Mouse (Mus musculus) forebrain, postnatal 0 days (tissue): ENCODE data around the gene Adtrp. TPM values are rescaled to one million over a fixed set of nuclear protein-coding genes. Genes with fewer than 3 reads are reported as not detected.

Experiments used
- ATAC-seq: fragments of 200-750 bp; cut with Nextera tagmentation; 2 replicates; pipeline ENCODE4 v1.8.0; 2017; ENCODE audit warnings: mild to moderate bottlenecking, moderate library complexity
- DNase-seq: peaks from one replicate; pipeline ENCODE4 v3.0.0-alpha.2; 2015
- H3K27ac ChIP-seq: fragments of 300-500 bp; sonication (generic); 2 replicates; pipeline ENCODE4 v1.5.1; 2014; ENCODE audit warnings: low read depth, mild to moderate bottlenecking, antibody characterized with exemption, low read length, moderate library complexity, mixed read lengths
- H3K27me3 ChIP-seq: fragments of 300-500 bp; sonication (generic); 2 replicates; pipeline ENCODE4 v1.6.1; 2014; ENCODE audit warnings: mild to moderate bottlenecking, low read length, mixed read lengths; ENCODE audit not compliant: insufficient read depth
- H3K36me3 ChIP-seq: fragments of 300-500 bp; sonication (generic); 2 replicates; pipeline ENCODE4 v1.6.1; 2014; ENCODE audit warnings: mild to moderate bottlenecking, moderate library complexity; ENCODE audit not compliant: insufficient read depth
- H3K4me1 ChIP-seq: fragments of 300-500 bp; sonication (generic); 2 replicates; pipeline ENCODE4 v1.6.1; 2014; ENCODE audit warnings: antibody characterized with exemption; ENCODE audit not compliant: insufficient read depth
- H3K4me2 ChIP-seq: fragments of 300-500 bp; sonication (generic); 2 replicates; pipeline ENCODE4 v1.6.1; 2014; ENCODE audit warnings: low read depth, mild to moderate bottlenecking, moderate library complexity
- H3K4me3 ChIP-seq: fragments of 300-500 bp; sonication (generic); 2 replicates; pipeline ENCODE4 v1.5.1; 2014; ENCODE audit warnings: low read depth, low read length, mixed read lengths
- H3K9ac ChIP-seq: fragments of 300-500 bp; sonication (generic); 2 replicates; pipeline ENCODE4 v1.6.1; 2014; ENCODE audit warnings: mild to moderate bottlenecking
- H3K9me3 ChIP-seq: fragments of 300-500 bp; sonication (generic); 2 replicates; pipeline ENCODE4 v1.6.1; 2016; ENCODE audit warnings: low read length
- CTCF ChIP-seq: sonication (generic); IDR thresholded peaks from 2 replicates; pipeline ENCODE4 v1.5.1; 2016; ENCODE audit warnings: antibody characterized with exemption, control low read depth, low read depth
- WGBS: fragments of 180-500 bp; shearing (Covaris S2); extraction: QIAGEN DNeasy Blood & Tissue Kit; methylation state at CpG from one replicate; pipeline ENCODE4 v1.1.7; 2014; 5-methylcytosine and 5-hydroxymethylcytosine counted together
- polyA plus RNA-seq: library from polyadenylated mRNA; unstranded; fragments of >200 nt; fragmentation: Nextera tagmentation; extraction: Ambion mirVana; gene quantifications from 2 replicates; pipeline ENCODE4 v1.2.1, GENCODE M21; 2015
- total RNA-seq: library from RNA; depleted of rRNA; stranded (reverse); fragments of >200 nt; gene quantifications from 2 replicates; pipeline ENCODE4 v1.2.3, GENCODE M21; 2014

Gene Adtrp
- total and polyA plus RNA-seq, 2 experiments from 2014 or later = not detected

DNA sequence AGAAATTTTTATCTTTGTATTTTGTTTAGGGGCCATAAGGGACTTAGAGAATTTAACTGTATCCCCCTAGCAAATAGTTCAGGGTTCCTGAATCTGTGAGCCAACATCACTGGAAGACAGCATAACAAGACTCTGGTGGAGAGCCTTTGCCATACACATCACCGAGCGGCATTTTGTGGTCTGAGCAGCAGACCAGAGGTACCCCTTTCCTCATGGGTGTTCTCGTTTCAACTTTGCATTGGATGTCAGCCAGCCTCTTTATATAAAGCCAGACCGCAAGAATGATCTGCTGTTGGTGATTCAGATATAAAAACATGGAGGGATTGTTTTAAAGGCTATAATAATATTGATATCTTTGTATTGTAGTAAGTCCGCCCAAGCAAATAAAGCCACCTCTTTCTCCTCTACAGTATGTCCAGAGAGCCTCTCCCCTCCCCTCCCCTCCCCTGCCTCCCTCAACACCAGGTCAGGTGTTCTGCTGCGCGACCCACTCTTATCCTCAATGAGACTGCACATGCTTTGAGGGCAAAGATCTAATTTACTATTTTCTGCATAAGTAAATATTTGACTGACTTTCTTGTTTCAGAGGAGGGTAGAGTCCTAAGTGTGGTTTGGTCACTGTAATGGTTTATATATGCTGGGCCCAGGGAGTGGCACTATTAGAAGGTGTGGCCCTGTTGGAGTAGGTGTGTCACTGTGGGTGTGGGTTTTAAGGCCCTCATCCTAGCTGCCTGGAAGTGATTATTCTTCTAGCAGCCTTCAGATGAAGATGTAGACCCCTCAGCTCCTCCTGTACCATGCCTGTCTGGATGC, 62.4 kb downstream of the Adtrp start:
- Histone ChIP-seq H3K27ac (no peak overlapping the region), H3K9me3 (no peaks in the 10 kb centered on the region), H3K36me3 (no peaks in the 10 kb centered on the region), H3K27me3 (no peaks in the 10 kb centered on the region), H3K9ac (no peak overlapping the region), H3K4me3 (no peak overlapping the region), H3K4me2 (no peak overlapping the region), H3K4me1 (peaks cover 3% of the 10 kb centered on the region; the same call in 1 of the 2 replicates)
- WGBS = 66% methylated on average over 7 of the region's 7 CpGs
- no peak for DNase-seq
- no peak for TF ChIP-seq CTCF
- ATAC-seq = no peak

DNA sequence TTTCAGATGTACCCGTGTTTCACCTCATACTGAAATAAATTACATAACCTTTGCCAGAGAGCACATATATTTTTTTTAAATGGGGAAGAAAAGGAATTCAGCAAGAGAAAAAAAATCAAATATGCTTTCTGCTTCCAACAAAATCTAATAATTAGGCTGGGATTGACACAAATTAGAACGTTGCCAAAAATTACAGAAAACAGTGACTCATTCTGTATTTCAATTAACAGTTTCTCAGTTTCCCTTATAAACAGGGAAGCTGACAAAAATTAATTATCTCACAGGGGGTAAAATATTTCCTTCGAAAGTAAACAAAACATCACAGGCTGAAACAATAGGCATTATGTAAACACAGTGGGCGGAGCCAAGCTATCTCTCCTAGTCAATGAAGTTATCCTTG, 67.2 kb downstream of the Adtrp start:
- Histone ChIP-seq H3K9me3 (no peaks in the 10 kb centered on the region), H3K4me2 (no peak overlapping the region), H3K27me3 (no peaks in the 10 kb centered on the region), H3K4me3 (no peak overlapping the region), H3K4me1 (peaks cover 3% of the 10 kb centered on the region; the same call in 1 of the 2 replicates), H3K36me3 (no peaks in the 10 kb centered on the region), H3K27ac (no peak overlapping the region), H3K9ac (no peak overlapping the region)
- 46% methylated on average over 4 of the region's 4 CpGs for WGBS
- ATAC-seq (no peak), DNase-seq (no peak)
- no peak for TF ChIP-seq CTCF

DNA sequence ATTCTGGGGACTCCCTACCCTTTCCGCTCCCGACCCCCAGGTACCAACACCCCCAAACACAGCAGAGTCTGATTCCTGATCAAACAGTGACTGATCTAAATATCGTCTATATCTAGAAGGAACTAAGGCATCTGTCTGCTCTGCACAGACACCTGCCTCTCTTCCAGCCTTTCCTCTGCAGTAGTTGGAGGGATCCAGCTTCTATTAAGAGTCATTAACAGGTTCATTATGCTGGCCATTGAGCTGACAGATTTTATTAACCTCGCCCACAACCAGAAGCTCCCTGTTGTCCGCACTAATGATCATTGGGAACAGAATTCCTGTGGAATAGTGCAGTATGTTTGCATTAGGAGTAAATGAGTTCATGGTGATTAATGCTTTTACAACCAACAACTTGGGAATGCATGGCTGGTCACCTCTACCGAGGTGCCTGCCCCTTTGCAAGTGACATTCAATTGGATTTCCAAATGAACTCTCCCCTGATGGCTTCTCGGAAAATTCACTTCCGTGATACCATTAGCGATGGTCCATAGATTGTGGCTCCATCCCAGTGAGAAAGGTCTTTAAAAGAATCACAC, 67.8 kb downstream of the Adtrp start:
- no peaks in the 10 kb centered on the region for H3K27me3 ChIP-seq
- no peak overlapping the region for H3K27ac ChIP-seq
- H3K9me3 ChIP-seq = no peaks in the 10 kb centered on the region
- DNase-seq = no peak
- no peak overlapping the region for H3K4me3 ChIP-seq
- WGBS = 58% methylated on average over 9 of the region's 9 CpGs
- H3K4me1 ChIP-seq = peaks cover 3% of the 10 kb centered on the region; the same call in 1 of the 2 replicates
- ATAC-seq = no peak
- TF ChIP-seq CTCF = no peak
- H3K9ac ChIP-seq = no peak overlapping the region
- H3K36me3 ChIP-seq = no peaks in the 10 kb centered on the region
- H3K4me2 ChIP-seq = no peak overlapping the region

DNA sequence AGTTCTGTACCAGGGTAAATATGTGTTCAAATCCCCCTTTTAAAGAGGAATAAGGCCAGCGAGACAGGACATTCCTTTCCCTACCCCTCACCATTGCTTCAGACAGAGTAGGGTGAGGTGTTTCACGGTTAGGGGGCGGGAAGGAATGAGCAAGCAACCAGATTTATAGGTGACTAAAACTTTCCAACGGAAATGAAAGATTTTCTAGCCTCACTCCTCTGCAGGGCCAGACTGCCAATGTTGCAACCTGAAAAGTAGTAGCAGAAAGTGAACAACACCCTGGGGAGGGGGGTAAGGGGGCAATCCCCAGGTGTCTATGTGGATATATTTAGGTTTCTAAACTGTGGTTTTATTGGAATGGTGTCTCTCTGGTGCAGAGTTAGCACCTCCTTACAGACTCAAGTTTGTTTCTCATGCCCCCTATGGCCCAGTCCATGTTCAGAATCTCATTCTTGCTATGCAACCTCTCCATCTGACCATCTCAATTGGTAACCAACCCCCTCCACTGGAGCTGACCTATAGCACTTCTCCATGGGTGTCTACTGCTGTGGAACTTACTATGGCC, 73.6 kb downstream of the Adtrp start:
- Histone ChIP-seq H3K9ac (no peak overlapping the region), H3K27me3 (no peaks in the 10 kb centered on the region), H3K4me2 (no peak overlapping the region), H3K27ac (no peak overlapping the region), H3K4me3 (no peak overlapping the region), H3K9me3 (no peaks in the 10 kb centered on the region), H3K4me1 (no peaks in the 10 kb centered on the region), H3K36me3 (no peaks in the 10 kb centered on the region)
- ATAC-seq (no peak), DNase-seq (no peak)
- TF ChIP-seq CTCF = no peak
- 94% methylated on average over 4 of the region's 4 CpGs for WGBS

DNA sequence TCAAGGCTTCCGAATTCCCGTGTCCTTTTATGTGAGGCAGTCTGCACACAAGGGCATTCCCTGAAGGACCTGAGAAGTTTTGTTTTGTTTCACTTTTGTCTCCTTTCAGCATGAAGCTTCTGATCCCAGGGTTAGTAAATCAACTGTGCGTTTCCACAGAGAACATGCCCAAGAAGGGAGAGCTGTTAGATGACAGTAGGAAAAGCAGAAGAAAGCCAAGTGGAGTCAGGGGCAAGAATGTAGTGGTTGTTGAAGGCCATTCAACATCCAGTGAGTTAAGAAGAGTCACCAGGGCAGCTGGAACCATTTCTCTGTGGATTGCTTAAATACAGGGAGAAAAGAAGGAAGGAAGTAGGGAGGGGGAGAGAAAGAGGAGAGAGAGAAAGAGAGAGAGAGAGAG, 76.4 kb downstream of the Adtrp start:
- Histone ChIP-seq H3K27ac (no peak overlapping the region), H3K4me3 (no peak overlapping the region), H3K4me1 (no peaks in the 10 kb centered on the region), H3K36me3 (no peaks in the 10 kb centered on the region), H3K9ac (no peak overlapping the region), H3K9me3 (no peaks in the 10 kb centered on the region), H3K27me3 (no peaks in the 10 kb centered on the region), H3K4me2 (no peak overlapping the region)
- TF ChIP-seq CTCF = no peak
- ATAC-seq = no peak
- DNase-seq = no peak
- 63% methylated on average over 3 of the region's 3 CpGs for WGBS

DNA sequence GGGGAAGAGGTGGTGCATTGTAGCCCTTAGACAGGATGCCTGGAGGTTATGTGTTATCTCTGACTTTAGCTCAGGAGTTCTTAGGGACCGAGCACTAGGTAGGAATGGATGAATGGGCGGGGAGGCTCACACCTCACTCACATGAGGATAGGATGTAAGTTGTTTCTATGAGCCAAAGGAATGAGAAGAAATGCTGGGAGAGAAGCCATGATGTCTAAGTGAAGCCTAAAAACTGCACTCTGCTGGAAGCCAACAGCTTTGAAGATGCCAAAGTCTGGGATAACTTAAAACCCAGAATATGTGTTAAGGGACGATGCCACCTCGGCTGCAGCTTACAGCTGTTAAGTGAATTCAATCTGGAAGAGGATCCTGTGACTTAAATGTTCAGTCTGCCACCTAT, 79.5 kb downstream of the Adtrp start:
- Histone ChIP-seq H3K4me2 (no peak overlapping the region), H3K27ac (no peak overlapping the region), H3K9ac (no peak overlapping the region), H3K4me3 (no peak overlapping the region), H3K27me3 (no peaks in the 10 kb centered on the region), H3K9me3 (no peaks in the 10 kb centered on the region), H3K4me1 (no peaks in the 10 kb centered on the region), H3K36me3 (no peaks in the 10 kb centered on the region)
- no peak for TF ChIP-seq CTCF
- 80% methylated on average over 4 of the region's 4 CpGs for WGBS
- DNase-seq (no peak), ATAC-seq (0 out of 2 replicates have a peak, but pooled peaks have one; percentile 16)

DNA sequence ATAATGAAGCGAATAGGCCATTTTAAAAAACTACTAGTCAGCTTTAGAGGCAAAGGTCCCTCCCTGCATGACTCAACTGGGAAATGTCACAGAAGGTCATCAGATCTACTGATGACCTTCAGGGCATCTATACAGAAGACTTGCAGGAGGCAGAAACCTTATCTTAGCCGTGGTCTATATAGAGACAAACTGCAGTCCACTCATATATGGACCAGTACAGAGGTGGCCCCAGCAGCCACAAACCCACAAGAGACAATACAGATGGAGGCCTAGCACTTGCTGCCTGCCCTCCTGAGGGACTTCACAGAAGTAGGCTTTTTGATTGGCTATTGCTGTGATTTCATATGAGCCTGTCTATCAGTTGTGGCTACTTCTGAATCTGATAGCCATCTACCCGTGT, 85.5 kb downstream of the Adtrp start:
- no peak overlapping the region for H3K9ac ChIP-seq
- H3K9me3 ChIP-seq = no peaks in the 10 kb centered on the region
- H3K27ac ChIP-seq = no peak overlapping the region
- no peak overlapping the region for H3K4me2 ChIP-seq
- no peaks in the 10 kb centered on the region for H3K27me3 ChIP-seq
- no peaks in the 10 kb centered on the region for H3K36me3 ChIP-seq
- ATAC-seq (no peak), DNase-seq (no peak)
- WGBS = 93% methylated on average over 3 of the region's 3 CpGs
- no peak overlapping the region for H3K4me3 ChIP-seq
- no peak for TF ChIP-seq CTCF
- peaks cover 12% of the 10 kb centered on the region for H3K4me1 ChIP-seq
